Mouse (Mus musculus) neural tube, embryonic 12.5 days (tissue): ENCODE results near the gene Abcc4. TPM values are rescaled to one million over a fixed set of nuclear protein-coding genes. Genes with fewer than 3 reads are reported as not detected.

Source experiments
- ATAC-seq: fragments of 200-750 bp; cut with Nextera tagmentation; 2 replicates; pipeline ENCODE4 v1.8.0; 2017; ENCODE audit warnings: low read depth, mild to moderate bottlenecking, moderate TSS enrichment, moderate library complexity; ENCODE audit not compliant: low FRiP score
- H3K27ac ChIP-seq: fragments of 300-500 bp; sonication (generic); 2 replicates; pipeline ENCODE4 v1.5.1; 2016
- H3K27me3 ChIP-seq: fragments of 300-500 bp; sonication (generic); replicated peaks from 2 replicates; pipeline ENCODE4 v1.6.1; 2016; ENCODE audit warnings: mild to moderate bottlenecking
- H3K36me3 ChIP-seq: fragments of 300-500 bp; sonication (generic); 2 replicates; pipeline ENCODE4 v1.6.1; 2016; ENCODE audit warnings: mild to moderate bottlenecking
- H3K4me1 ChIP-seq: fragments of 300-500 bp; sonication (generic); 2 replicates; pipeline ENCODE4 v1.6.1; 2016
- H3K4me2 ChIP-seq: fragments of 300-500 bp; sonication (generic); replicated peaks from 2 replicates; pipeline ENCODE4 v1.6.1; 2016; ENCODE audit warnings: mild to moderate bottlenecking
- H3K4me3 ChIP-seq: fragments of 300-500 bp; sonication (generic); 2 replicates; pipeline ENCODE4 v1.5.1; 2016
- H3K9ac ChIP-seq: fragments of 300-500 bp; sonication (generic); 2 replicates; pipeline ENCODE4 v1.6.1; 2016; ENCODE audit warnings: mild to moderate bottlenecking
- H3K9me3 ChIP-seq: fragments of 300-500 bp; sonication (generic); 2 replicates; pipeline ENCODE4 v1.6.1; 2016; ENCODE audit warnings: mild to moderate bottlenecking
- WGBS: fragments of 180-500 bp; shearing (Covaris S2); methylation state at CpG from one replicate; pipeline ENCODE4 v1.1.7; 2016; 5-methylcytosine and 5-hydroxymethylcytosine counted together
- microRNA-seq: library from miRNA; unstranded; fragments of <30 nt; microRNA quantifications from one replicate; pipeline ENCODE4, GENCODE M21; 2017
- polyA plus RNA-seq: library from polyadenylated mRNA; unstranded; fragments of >200 nt; fragmentation: Nextera tagmentation; extraction: Ambion mirVana; gene quantifications from 2 replicates; pipeline ENCODE4 v1.2.1, GENCODE M21; 2016

Abcc4 gene
- polyA plus RNA-seq, 1 experiment from 2014 or later = 2.9 TPM

DNA sequence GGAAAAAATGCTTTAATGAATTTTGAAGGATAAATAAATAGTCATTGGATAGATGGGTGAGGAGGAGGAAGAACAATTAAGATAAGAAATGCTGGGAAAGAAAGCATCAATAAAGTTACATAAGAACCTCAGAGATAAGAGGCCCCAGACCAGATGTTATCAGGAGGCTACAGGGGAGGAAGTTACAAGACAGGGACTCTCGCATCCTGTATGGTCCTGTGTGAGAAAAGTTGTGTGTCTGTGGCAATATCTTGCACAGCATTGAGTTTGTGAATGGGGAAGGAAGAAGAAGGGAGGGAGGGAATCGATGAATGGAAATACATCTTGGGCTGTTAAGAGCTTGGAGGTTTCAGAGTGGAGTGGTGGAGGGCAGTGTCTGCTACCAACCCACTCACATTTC is 240.7 kb downstream of the Abcc4 start:
- ATAC-seq = no peak
- H3K4me3 ChIP-seq = no peak overlapping the region
- H3K4me2 ChIP-seq = no peak overlapping the region
- peaks cover 3% of the 10 kb centered on the region for H3K27me3 ChIP-seq
- no peak overlapping the region for H3K27ac ChIP-seq
- H3K9me3 ChIP-seq = no peaks in the 10 kb centered on the region
- no peaks in the 10 kb centered on the region for H3K4me1 ChIP-seq
- H3K9ac ChIP-seq = no peak overlapping the region
- WGBS = 90% methylated on average over 2 of the region's 2 CpGs
- H3K36me3 ChIP-seq = no peaks in the 10 kb centered on the region

DNA sequence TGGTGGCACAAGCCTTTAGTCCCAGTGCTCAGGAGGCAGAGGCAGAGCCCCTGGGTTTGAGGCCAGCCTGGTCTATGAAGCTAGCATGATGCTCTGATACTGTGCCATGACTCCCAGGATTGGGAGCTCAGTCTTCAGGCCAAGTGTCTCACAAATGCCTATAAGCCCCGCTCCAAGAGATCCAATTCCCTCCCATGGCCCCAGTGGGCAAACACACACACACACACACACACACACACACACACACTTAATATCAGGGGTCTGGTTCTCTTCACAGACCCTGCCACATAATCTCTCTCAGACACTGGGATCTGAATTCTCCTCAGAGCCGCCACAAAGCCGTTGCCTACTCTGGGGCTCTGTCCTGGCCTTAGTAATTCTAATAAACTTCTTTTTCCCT is 241.6 kb downstream of the Abcc4 start:
- no peak overlapping the region for H3K4me3 ChIP-seq
- H3K27ac ChIP-seq = no peak overlapping the region
- H3K36me3 ChIP-seq = no peaks in the 10 kb centered on the region
- no peaks in the 10 kb centered on the region for H3K27me3 ChIP-seq
- no peak overlapping the region for H3K9ac ChIP-seq
- WGBS = 93% methylated on average over 3 of the region's 3 CpGs
- no peak overlapping the region for H3K4me2 ChIP-seq
- ATAC-seq = no peak
- no peaks in the 10 kb centered on the region for H3K4me1 ChIP-seq
- H3K9me3 ChIP-seq = no peaks in the 10 kb centered on the region

DNA sequence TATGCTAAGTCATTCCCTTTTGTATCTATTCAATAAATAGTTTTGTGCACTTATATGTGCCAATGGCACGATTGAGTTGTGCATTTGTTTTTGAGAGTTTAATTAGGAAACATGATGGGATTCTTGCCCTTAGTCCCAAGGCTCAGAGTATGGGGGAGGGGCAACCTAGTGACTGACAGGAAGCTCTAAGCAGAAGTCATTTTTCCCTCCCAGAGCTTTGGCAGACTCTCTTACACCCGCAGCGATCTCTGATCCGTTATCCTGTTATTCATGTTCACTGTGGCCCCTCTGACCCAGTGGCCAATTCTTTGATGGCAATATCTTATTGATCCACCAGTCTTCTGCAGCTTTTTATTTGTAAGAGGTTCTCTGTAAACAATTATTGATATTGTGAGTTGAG is 253.4 kb downstream of the Abcc4 start:
- no peaks in the 10 kb centered on the region for H3K4me1 ChIP-seq
- no peaks in the 10 kb centered on the region for H3K36me3 ChIP-seq
- H3K4me3 ChIP-seq = no peak overlapping the region
- H3K4me2 ChIP-seq = no peak overlapping the region
- H3K9me3 ChIP-seq = no peaks in the 10 kb centered on the region
- H3K27me3 ChIP-seq = no peaks in the 10 kb centered on the region
- ATAC-seq = no peak
- H3K9ac ChIP-seq = no peak overlapping the region
- no peak overlapping the region for H3K27ac ChIP-seq
- 75% methylated on average over 4 of the region's 4 CpGs for WGBS

DNA sequence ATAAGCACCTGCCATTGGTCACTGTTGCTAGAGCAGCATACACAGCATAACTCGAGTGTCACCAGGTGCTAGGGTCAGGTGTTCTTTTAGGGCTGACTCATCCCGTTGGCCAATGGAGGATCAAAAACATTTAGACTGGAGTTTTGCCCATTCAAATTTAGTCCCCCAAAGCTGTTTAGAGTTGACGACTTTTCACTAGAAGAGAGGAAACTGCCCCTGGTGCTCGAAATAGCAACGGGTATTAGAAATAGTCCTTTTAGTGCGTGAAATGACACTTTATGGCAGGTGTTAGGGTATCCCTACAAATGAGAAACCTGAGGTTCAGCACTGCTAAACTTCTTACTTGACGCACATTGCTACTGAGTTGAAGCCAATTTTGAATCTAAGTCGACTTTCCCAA is 265.9 kb downstream of the Abcc4 start:
- Histone ChIP-seq H3K4me2 (no peak overlapping the region), H3K27ac (no peak overlapping the region), H3K9ac (no peak overlapping the region), H3K36me3 (no peaks in the 10 kb centered on the region), H3K4me1 (peaks cover 12% of the 10 kb centered on the region), H3K4me3 (no peak overlapping the region), H3K27me3 (peaks cover 24% of the 10 kb centered on the region), H3K9me3 (no peaks in the 10 kb centered on the region)
- 71% methylated on average over 8 of the region's 8 CpGs for WGBS
- no peak for ATAC-seq

DNA sequence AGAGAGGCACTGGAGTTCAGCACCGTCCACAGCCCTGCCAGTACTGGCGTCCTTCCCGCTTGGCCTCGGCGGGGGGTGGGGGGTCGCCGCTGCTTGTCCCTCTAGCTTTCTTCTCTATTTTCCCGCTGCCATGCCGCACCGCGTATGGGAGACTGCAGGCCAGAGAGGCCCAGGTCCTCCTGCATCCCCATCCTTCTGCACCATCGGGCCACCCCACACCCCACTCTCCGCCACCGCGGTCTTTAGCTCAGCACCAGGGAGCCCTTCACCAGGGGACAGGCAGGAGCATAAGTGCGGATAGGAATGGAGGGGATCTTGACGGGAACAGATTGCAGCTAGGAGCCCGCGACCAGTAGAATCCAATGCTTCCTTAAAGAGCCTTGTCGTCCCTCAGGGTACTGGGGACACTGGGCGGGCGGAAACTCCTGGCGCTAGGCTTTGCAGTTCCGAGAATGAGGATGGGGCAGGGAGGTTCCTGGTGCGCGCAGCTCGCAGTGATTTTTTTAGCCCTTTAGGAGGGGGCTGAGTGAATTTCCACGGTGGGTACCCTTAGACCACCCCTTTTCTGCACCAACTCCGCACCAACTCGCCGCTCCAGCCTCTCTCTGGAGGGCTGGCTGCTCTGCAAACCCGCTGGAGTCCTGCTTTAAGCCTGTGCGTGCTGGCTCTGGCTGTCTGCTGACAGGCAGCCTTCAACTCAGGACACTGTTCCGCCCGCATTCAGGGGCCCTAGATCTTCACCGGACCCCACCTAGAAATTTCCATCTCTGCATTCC is 268.7 kb downstream of the Abcc4 start:
- Histone ChIP-seq H3K9ac (peak overlapping the region; percentile 55), H3K9me3 (no peaks in the 10 kb centered on the region), H3K27me3 (peaks cover 32% of the 10 kb centered on the region), H3K36me3 (no peaks in the 10 kb centered on the region), H3K4me1 (peaks cover 12% of the 10 kb centered on the region), H3K27ac (no peak overlapping the region), H3K4me2 (peak overlapping the region; percentile 83), H3K4me3 (peak overlapping the region; percentile 47)
- WGBS = 1% methylated on average over 36 of the region's 36 CpGs
- peak; percentile 84 for ATAC-seq

DNA sequence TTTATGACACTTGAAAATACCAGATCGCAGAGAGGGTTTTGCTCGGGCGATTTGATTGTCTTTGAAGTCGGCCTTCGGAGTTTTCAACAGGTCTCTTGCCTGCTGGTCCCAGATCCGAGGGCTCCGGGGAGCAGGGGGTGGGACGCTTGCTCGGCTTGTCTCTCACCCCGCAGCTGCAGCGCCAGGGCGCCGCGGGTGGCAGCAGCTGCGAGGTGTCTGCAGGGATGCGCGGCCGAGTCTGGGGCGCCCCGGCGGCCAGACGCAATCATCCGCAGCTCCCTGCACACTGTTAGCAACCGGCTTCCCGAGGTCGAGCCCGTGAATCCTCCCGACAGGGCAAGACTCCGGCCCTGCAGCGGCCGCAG is 269.2 kb downstream of the Abcc4 start:
- peak; percentile 92 for ATAC-seq
- Histone ChIP-seq H3K36me3 (no peaks in the 10 kb centered on the region), H3K27ac (no peak overlapping the region), H3K4me2 (peak overlapping the region; percentile 83), H3K9ac (peak overlapping the region; percentile 55), H3K9me3 (no peaks in the 10 kb centered on the region), H3K4me3 (peak overlapping the region; percentile 47), H3K27me3 (peaks cover 32% of the 10 kb centered on the region), H3K4me1 (peaks cover 12% of the 10 kb centered on the region)
- WGBS = under 1% methylated on average over 31 of the region's 31 CpGs

DNA sequence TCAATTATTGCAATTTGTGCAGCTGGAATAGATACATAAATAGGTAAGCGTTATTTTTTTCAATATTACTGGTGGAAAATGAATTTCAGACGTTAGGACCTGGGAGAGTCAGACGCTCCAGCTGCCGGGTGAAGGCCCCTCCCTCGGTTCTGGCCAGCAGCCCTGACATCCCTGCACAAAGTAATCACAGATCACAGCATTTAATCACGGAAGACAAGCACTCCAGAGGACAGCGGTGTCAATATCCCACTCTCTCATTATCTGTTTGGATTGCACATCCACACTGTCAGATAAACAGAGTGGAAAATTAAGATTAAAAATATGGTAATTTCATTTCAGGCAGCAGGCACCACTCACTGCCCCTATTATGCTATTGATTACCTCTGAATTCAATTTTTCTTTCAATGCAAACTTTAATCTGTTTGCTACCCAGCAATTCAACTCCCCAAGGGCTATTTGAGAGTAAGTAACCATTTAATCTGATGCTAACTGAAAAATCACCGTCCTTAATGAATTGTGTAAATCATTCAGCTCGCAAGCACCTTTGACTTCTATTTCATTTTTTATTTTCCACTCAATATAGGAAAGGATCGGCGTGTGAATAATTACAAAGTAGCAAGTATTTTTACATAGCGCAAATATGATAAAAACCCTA is 270.2 kb downstream of the Abcc4 start:
- Histone ChIP-seq H3K4me3 (no peak overlapping the region), H3K27me3 (peaks cover 32% of the 10 kb centered on the region), H3K36me3 (no peaks in the 10 kb centered on the region), H3K4me2 (no peak overlapping the region), H3K9me3 (no peaks in the 10 kb centered on the region), H3K4me1 (peaks cover 12% of the 10 kb centered on the region), H3K27ac (no peak overlapping the region), H3K9ac (no peak overlapping the region)
- no peak for ATAC-seq
- WGBS = 16% methylated on average over 12 of the region's 12 CpGs

DNA sequence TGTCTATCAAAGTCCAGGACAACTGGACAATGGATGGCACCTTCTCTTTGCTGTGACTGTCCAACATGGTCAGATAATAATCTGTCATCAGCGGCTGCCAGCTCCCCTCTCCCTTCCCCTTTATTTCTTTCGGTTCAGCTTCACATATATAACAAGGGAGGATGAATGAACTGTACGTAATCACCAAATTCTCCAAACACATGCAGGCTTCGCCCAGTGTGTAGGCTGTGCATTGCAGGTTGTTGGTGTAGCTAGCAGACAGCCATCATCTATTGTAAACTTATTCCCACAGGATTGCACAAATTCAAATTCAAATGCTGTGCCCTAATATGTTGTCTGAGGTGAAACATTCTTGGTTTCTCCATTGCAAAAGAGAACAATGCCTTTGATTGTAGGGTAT is 271.2 kb downstream of the Abcc4 start:
- Histone ChIP-seq H3K27ac (no peak overlapping the region), H3K27me3 (peaks cover 31% of the 10 kb centered on the region), H3K4me2 (no peak overlapping the region)

DNA sequence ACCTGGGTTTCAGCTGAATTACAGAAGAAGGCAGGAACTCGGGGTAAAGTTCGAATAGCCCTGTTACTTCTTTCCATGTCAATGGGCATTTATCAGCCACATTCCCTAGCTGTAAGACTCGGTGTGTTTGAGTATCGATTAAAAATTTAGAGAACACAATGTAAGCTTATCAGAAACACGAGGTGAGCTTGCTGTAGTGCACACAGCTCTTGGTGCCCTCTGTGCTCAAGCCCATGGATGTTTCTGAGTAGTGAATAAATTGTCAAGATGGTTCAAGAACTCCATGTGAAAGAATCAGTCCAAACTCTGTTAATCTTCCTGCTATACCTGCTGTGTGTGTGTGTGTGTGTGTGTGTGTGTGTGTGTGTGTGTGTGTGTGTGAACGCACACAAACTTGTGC is 272.2 kb downstream of the Abcc4 start:
- Histone ChIP-seq H3K4me2 (no peak overlapping the region), H3K27me3 (peaks cover 22% of the 10 kb centered on the region; the same call in 1 of the 2 replicates), H3K27ac (no peak overlapping the region), H3K36me3 (no peaks in the 10 kb centered on the region), H3K9me3 (no peaks in the 10 kb centered on the region), H3K4me3 (no peak overlapping the region), H3K4me1 (peaks cover 12% of the 10 kb centered on the region), H3K9ac (no peak overlapping the region)
- no peak for ATAC-seq
- 44% methylated on average over 6 of the region's 6 CpGs for WGBS

More for the DNA sequence above, 271.2 kb downstream of the Abcc4 start:
- peaks cover 12% of the 10 kb centered on the region for H3K4me1 ChIP-seq
- no peak overlapping the region for H3K4me3 ChIP-seq
- no peak for ATAC-seq
- 80% methylated on average over 4 of the region's 4 CpGs for WGBS
- H3K36me3 ChIP-seq = no peaks in the 10 kb centered on the region
- H3K9me3 ChIP-seq = no peaks in the 10 kb centered on the region
- H3K9ac ChIP-seq = no peak overlapping the region

Small RNA genes within 50 kb of the gene (microRNA-seq; reads per million reads assigned to microRNA genes)
- not detected for gene Mir6391

Other genes with a start within 250 kb of the Abcc4 start
- gene Cldn10, start 81.7 kb upstream of the Abcc4 start, polyA plus RNA-seq = 0.66 and 0.84 TPM in 2 replicates
- 40.0 and 49.7 TPM in 2 replicates for gene Dzip1, start 219.2 kb upstream of the Abcc4 start, polyA plus RNA-seq
- gene Dnajc3, start 231.8 kb upstream of the Abcc4 start, polyA plus RNA-seq = 25.6 and 26.4 TPM in 2 replicates